Mouse (Mus musculus): ENCODE results near the gene Atrn. TPM values are rescaled to one million over a fixed set of nuclear protein-coding genes. Genes with fewer than 3 reads are reported as not detected.

Atrn gene
- polyA plus RNA-seq, 1 experiment from 2014 or later = 4.7 TPM

DNA sequence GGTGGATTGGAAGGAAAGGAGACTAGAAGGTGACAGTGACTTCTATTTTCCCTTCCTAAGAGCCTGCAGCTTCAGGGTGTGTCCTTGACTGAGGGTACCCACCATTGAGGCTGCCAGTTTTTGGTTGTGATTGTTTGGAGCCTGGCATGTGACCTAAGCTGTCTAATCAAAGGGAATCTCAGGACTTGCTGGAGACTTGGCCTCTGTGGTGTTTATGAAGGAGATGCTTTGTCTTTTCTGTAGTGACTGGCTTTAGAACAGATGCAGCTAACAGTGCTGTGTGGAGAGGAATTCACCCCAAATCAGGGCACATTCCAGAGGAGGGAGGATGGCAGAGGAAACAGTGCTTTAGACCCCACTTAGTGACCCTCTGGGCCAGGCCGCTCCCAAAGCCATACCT, 8.6 kb downstream of the Atrn start:
- no peaks in the 10 kb centered on the region for H3K27me3 ChIP-seq (replicated peaks)
- no peaks in the 10 kb centered on the region for H3K36me3 ChIP-seq
- no peak overlapping the region for H3K4me2 ChIP-seq
- H3K27ac ChIP-seq (replicated peaks) = 0 out of 2 replicates have a peak overlapping the region, but pooled peaks have one; percentile 3
- peaks cover 23% of the 10 kb centered on the region for H3K4me1 ChIP-seq
- H3K9ac ChIP-seq = peak overlapping the region; percentile 16; the same call in 1 of the 2 replicates
- 62% methylated on average over 1 of the region's 1 CpGs for WGBS
- H3K4me3 ChIP-seq = no peak overlapping the region
- H3K9me3 ChIP-seq = no peaks in the 10 kb centered on the region
- ATAC-seq (ENCODE audit: extremely low read depth, insufficient number of reproducible peaks, low FRiP score, low TSS enrichment) = no peak

DNA sequence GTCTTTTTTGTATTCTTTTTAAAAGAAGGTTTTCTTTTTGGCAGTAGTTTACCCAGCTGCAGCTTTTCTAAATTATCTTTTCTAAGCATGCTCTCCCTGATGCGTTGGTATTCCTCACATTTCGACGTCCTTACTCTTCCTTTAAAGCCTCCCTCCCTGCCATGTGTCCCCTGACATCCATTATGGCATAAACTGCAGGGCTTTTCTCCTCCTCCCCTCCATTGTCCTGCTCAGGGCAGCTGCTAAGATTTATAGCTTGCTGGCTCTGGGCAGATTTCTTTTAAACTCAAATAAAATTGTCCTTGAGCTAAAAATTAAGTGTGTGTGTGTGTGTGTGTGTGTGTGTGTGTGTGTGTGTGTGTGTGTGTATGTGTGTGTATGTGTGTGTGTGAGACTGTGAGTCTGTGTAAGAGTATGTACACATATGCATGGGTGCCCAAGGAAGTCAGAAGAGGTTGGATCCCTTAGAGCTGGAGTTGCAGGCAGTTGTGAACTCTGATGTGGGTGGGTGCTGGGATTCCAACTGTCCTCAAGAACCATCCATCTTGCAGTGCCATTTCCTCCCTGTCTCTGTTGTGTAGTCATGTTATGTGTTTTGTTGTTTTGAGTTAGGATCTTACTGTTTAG, 10.3 kb downstream of the Atrn start:
- H3K9ac ChIP-seq = no peak overlapping the region
- WGBS = 68% methylated on average over 3 of the region's 3 CpGs
- no peaks in the 10 kb centered on the region for H3K36me3 ChIP-seq
- no peak overlapping the region for H3K4me2 ChIP-seq
- no peaks in the 10 kb centered on the region for H3K27me3 ChIP-seq (replicated peaks)
- H3K4me3 ChIP-seq = no peak overlapping the region
- H3K27ac ChIP-seq (replicated peaks) = no peak overlapping the region
- peaks cover 23% of the 10 kb centered on the region for H3K4me1 ChIP-seq
- H3K9me3 ChIP-seq = no peaks in the 10 kb centered on the region
- no peak for ATAC-seq (ENCODE audit: extremely low read depth, insufficient number of reproducible peaks, low FRiP score, low TSS enrichment)

GRCm38 (mm10) chr2:130917686-130918085, 11.4 kb downstream of the Atrn start:
- no peak overlapping the region for H3K4me2 ChIP-seq
- H3K27me3 ChIP-seq (replicated peaks) = no peaks in the 10 kb centered on the region
- no peaks in the 10 kb centered on the region for H3K9me3 ChIP-seq
- ATAC-seq (ENCODE audit: extremely low read depth, insufficient number of reproducible peaks, low FRiP score, low TSS enrichment) = no peak
- no peak overlapping the region for H3K4me3 ChIP-seq
- WGBS = 83% methylated on average over 1 of the region's 1 CpGs
- no peak overlapping the region for H3K9ac ChIP-seq
- H3K36me3 ChIP-seq = no peaks in the 10 kb centered on the region
- H3K27ac ChIP-seq (replicated peaks) = no peak overlapping the region
- H3K4me1 ChIP-seq = peaks cover 16% of the 10 kb centered on the region

DNA sequence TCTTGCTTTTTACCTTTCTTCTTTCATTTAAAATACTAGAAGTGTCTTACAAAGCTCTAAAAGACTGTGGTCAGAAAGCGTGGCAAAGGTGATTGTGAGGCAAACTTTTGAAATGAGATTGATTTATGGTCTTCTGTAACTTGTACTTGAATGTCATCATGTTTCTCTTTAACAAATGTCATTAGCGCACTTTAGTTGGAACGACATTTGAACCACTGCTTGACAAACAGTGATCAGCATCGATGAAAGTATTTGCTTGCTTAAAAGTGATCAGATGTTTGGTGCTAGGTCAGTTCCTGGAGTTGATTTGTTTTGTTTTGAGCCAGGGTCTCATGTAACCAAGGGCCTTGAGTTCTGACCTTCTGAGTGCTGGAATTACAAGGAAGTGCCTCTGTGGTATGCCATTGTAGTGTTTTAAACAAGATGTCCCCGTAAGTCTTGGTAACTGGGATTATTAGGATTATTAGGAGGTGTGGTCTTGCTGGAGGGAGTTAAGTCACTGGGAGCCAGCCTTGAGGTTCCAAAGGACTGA, 12.8 kb downstream of the Atrn start:
- Histone ChIP-seq H3K36me3 (no peaks in the 10 kb centered on the region), H3K4me2 (no peak overlapping the region), H3K9me3 (no peaks in the 10 kb centered on the region), H3K27me3 (replicated peaks) (no peaks in the 10 kb centered on the region), H3K4me3 (no peak overlapping the region), H3K27ac (replicated peaks) (no peak overlapping the region), H3K9ac (no peak overlapping the region), H3K4me1 (peaks cover 11% of the 10 kb centered on the region)
- 80% methylated on average over 5 of the region's 5 CpGs for WGBS
- no peak for ATAC-seq (ENCODE audit: extremely low read depth, insufficient number of reproducible peaks, low FRiP score, low TSS enrichment)

- Histone ChIP-seq H3K27me3 (replicated peaks) (no peaks in the 10 kb centered on the region), H3K36me3 (no peaks in the 10 kb centered on the region), H3K9ac (no peak overlapping the region), H3K9me3 (no peaks in the 10 kb centered on the region), H3K4me1 (no peaks in the 10 kb centered on the region), H3K27ac (replicated peaks) (no peak overlapping the region), H3K4me2 (no peak overlapping the region), H3K4me3 (no peak overlapping the region)
- 75% methylated on average over 2 of the region's 2 CpGs for WGBS
- no peak for ATAC-seq (ENCODE audit: extremely low read depth, insufficient number of reproducible peaks, low FRiP score, low TSS enrichment)
Observed at GRCm38 (mm10) chr2:130924950-130925349, 18.7 kb downstream of the Atrn start.

- no peaks in the 10 kb centered on the region for H3K27me3 ChIP-seq (replicated peaks)
- WGBS = 86% methylated on average over 4 of the region's 4 CpGs
- H3K4me2 ChIP-seq = no peak overlapping the region
- H3K36me3 ChIP-seq = no peaks in the 10 kb centered on the region
- no peak overlapping the region for H3K27ac ChIP-seq (replicated peaks)
- no peaks in the 10 kb centered on the region for H3K9me3 ChIP-seq
- ATAC-seq (ENCODE audit: extremely low read depth, insufficient number of reproducible peaks, low FRiP score, low TSS enrichment) = no peak
- no peaks in the 10 kb centered on the region for H3K4me1 ChIP-seq
- H3K9ac ChIP-seq = no peak overlapping the region
- no peak overlapping the region for H3K4me3 ChIP-seq
Observed at GRCm38 (mm10) chr2:130928031-130928430, 21.7 kb downstream of the Atrn start.

DNA sequence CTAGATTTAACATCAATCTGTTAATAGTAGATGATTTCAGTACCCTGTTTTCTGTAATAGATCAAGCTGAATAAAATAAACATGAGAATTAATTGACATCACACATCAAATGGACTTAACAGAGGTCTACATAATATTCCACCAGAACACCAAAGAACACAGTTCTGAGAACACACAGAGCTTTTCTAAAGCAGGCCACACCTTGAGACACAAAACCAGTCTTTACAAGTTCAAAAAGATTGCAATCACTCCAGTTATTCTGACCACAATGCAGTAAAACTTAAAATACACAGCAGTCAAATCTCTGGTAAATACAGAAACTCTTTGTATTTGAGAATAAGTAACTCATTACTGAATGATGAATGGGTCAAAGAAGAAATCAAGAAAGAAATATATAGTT, 22.2 kb downstream of the Atrn start:
- no peaks in the 10 kb centered on the region for H3K27me3 ChIP-seq (replicated peaks)
- H3K36me3 ChIP-seq = peaks cover 2% of the 10 kb centered on the region; the same call in 1 of the 2 replicates
- H3K9ac ChIP-seq = no peak overlapping the region
- no peak overlapping the region for H3K4me3 ChIP-seq
- ATAC-seq (ENCODE audit: extremely low read depth, insufficient number of reproducible peaks, low FRiP score, low TSS enrichment) = no peak
- H3K27ac ChIP-seq (replicated peaks) = no peak overlapping the region
- H3K4me1 ChIP-seq = no peaks in the 10 kb centered on the region
- H3K9me3 ChIP-seq = no peaks in the 10 kb centered on the region
- no peak overlapping the region for H3K4me2 ChIP-seq

DNA sequence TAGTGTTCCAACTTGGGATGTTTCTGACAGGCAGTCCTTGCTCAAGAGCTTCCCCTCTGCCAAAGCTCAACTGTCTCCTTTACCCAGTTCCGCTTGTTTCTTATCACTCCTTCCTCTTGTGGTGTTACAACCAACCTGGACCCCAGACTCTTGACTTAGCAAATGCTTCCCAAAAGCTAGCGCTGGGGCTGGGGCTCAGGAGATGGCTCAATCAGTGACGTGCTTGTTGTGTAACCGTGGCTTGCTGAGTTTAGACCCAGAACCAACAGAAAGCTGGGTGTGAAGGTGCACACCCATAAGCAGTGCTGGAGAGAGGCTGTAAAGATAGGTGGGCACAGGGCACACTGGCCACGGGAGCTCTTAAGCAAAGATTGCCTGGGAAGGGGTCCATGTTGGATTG, 23.7 kb downstream of the Atrn start:
- ATAC-seq (ENCODE audit: extremely low read depth, insufficient number of reproducible peaks, low FRiP score, low TSS enrichment) = no peak
- H3K4me2 ChIP-seq = no peak overlapping the region
- H3K9ac ChIP-seq = no peak overlapping the region
- no peak overlapping the region for H3K27ac ChIP-seq (replicated peaks)
- 75% methylated on average over 5 of the region's 5 CpGs for WGBS
- H3K27me3 ChIP-seq (replicated peaks) = no peaks in the 10 kb centered on the region
- H3K9me3 ChIP-seq = no peaks in the 10 kb centered on the region
- H3K36me3 ChIP-seq = peaks cover 4% of the 10 kb centered on the region; the same call in 1 of the 2 replicates
- no peak overlapping the region for H3K4me3 ChIP-seq
- H3K4me1 ChIP-seq = no peaks in the 10 kb centered on the region

- no peak overlapping the region for H3K9ac ChIP-seq
- H3K27me3 ChIP-seq (replicated peaks) = no peaks in the 10 kb centered on the region
- no peak overlapping the region for H3K27ac ChIP-seq (replicated peaks)
- WGBS = 90% methylated on average over 12 of the region's 12 CpGs
- no peak overlapping the region for H3K4me2 ChIP-seq
- peaks cover 7% of the 10 kb centered on the region for H3K36me3 ChIP-seq
- ATAC-seq (ENCODE audit: extremely low read depth, insufficient number of reproducible peaks, low FRiP score, low TSS enrichment) = no peak
- H3K4me3 ChIP-seq = no peak overlapping the region
- no peaks in the 10 kb centered on the region for H3K9me3 ChIP-seq
- H3K4me1 ChIP-seq = no peaks in the 10 kb centered on the region
Observed at GRCm38 (mm10) chr2:130932865-130933264, 26.6 kb downstream of the Atrn start.

DNA sequence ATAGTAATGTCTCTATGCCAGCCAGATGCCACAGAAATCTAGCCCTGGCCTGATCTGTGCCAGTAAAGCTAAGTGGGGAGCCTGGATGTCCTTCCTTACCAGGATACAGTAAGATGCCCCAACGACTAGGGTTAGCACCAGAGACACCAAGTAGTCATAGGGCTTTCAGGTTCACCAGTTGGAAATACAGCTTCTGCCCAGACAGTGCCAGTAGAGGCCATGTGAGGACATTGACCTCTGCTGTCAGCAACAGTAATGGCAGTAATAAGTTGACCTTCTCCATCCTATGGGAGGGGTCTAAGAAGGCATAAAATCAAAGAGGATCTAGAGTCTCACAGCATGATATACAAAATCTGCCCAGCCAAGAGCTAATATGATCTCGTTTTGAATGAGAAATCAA, 43.5 kb downstream of the Atrn start:
- H3K36me3 ChIP-seq = 0 out of 2 replicates have a peak, but pooled peaks cover 9% of the 10 kb centered on the region
- no peak for ATAC-seq (ENCODE audit: extremely low read depth, insufficient number of reproducible peaks, low FRiP score, low TSS enrichment)
- no peak overlapping the region; the same call in 1 of the 2 replicates for H3K27ac ChIP-seq (replicated peaks)
- no peak overlapping the region for H3K4me3 ChIP-seq
- no peaks in the 10 kb centered on the region for H3K9me3 ChIP-seq
- 70% methylated on average over 2 of the region's 2 CpGs for WGBS
- no peak overlapping the region for H3K9ac ChIP-seq
- H3K4me1 ChIP-seq = peaks cover 7% of the 10 kb centered on the region; the same call in 1 of the 2 replicates
- no peak overlapping the region for H3K4me2 ChIP-seq
- H3K27me3 ChIP-seq (replicated peaks) = no peaks in the 10 kb centered on the region

- H3K4me3 ChIP-seq = no peak overlapping the region
- H3K4me2 ChIP-seq = no peak overlapping the region
- WGBS = 6% methylated on average over 1 of the region's 1 CpGs
- H3K9me3 ChIP-seq = no peaks in the 10 kb centered on the region
- no peak overlapping the region for H3K27ac ChIP-seq (replicated peaks)
- no peaks in the 10 kb centered on the region for H3K27me3 ChIP-seq (replicated peaks)
- no peak overlapping the region for H3K9ac ChIP-seq
- peaks cover 7% of the 10 kb centered on the region; the same call in 1 of the 2 replicates for H3K4me1 ChIP-seq
- ATAC-seq (ENCODE audit: extremely low read depth, insufficient number of reproducible peaks, low FRiP score, low TSS enrichment) = no peak
- H3K36me3 ChIP-seq = 0 out of 2 replicates have a peak, but pooled peaks cover 11% of the 10 kb centered on the region
Observed at GRCm38 (mm10) chr2:130950548-130950947, 44.3 kb downstream of the Atrn start.

DNA sequence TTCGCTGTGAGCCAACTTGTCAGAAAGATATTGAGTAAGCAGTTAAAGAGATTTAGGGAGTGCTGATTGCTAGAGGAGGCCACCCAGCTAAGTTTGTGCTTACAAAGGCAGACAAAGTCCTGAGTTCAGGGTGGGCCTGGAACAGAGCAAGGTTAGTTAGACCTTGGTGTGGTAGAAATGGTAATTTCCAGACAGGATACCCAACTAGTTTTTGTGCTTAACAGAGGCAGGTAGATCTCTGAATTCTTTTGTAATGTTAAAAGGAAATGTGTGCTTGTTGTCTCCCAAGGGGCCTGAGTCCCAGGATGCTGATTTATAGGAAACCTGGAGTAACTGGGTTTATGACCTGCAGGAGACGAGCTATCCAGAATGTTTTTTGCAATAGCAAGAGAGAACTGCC, 52.6 kb downstream of the Atrn start:
- no peak for ATAC-seq (ENCODE audit: extremely low read depth, insufficient number of reproducible peaks, low FRiP score, low TSS enrichment)
- no peaks in the 10 kb centered on the region for H3K4me1 ChIP-seq
- no peak overlapping the region for H3K9ac ChIP-seq
- peaks cover 34% of the 10 kb centered on the region for H3K36me3 ChIP-seq
- H3K27me3 ChIP-seq (replicated peaks) = no peaks in the 10 kb centered on the region
- H3K4me3 ChIP-seq = no peak overlapping the region
- H3K4me2 ChIP-seq = no peak overlapping the region
- H3K27ac ChIP-seq (replicated peaks) = no peak overlapping the region
- H3K9me3 ChIP-seq = no peaks in the 10 kb centered on the region
- WGBS = 76% methylated on average over 2 of the region's 2 CpGs
